Mouse (Mus musculus) limb, embryonic 14.5 days (tissue): ENCODE data around the gene Adk. TPM values are rescaled to one million over a fixed set of nuclear protein-coding genes. Genes with fewer than 3 reads are reported as not detected.

Experiments used
- ATAC-seq: fragments of 200-750 bp; cut with Nextera tagmentation; 2 replicates; pipeline ENCODE4 v1.8.0; 2017; ENCODE audit warnings: low read depth, moderate number of reproducible peaks, moderate TSS enrichment; ENCODE audit not compliant: low FRiP score
- DNase-seq: peaks from one replicate; pipeline ENCODE4 v3.0.0-alpha.2; 2015; ENCODE audit warnings: low spot score
- H3K27ac ChIP-seq: fragments of 300-500 bp; sonication (generic); replicated peaks from 2 replicates; pipeline ENCODE4 v1.5.1; 2014; ENCODE audit warnings: low read depth, mild to moderate bottlenecking, low read length, moderate library complexity, mixed read lengths
- H3K27me3 ChIP-seq: fragments of 300-500 bp; sonication (generic); 2 replicates; pipeline ENCODE4 v1.6.1; 2014; ENCODE audit warnings: low read length, mixed read lengths; ENCODE audit not compliant: control insufficient read depth, insufficient read depth
- H3K36me3 ChIP-seq: fragments of 300-500 bp; sonication (generic); 2 replicates; pipeline ENCODE4 v1.6.1; 2014; ENCODE audit warnings: mild to moderate bottlenecking, low read length, moderate library complexity, mixed read lengths; ENCODE audit not compliant: control insufficient read depth, insufficient read depth
- H3K4me1 ChIP-seq: fragments of 300-500 bp; sonication (generic); 2 replicates; pipeline ENCODE4 v1.6.1; 2014; ENCODE audit warnings: antibody characterized with exemption, low read length, mixed read lengths; ENCODE audit not compliant: control insufficient read depth, insufficient read depth
- H3K4me2 ChIP-seq: fragments of 300-500 bp; sonication (generic); replicated peaks from 2 replicates; pipeline ENCODE4 v1.6.1; 2014; ENCODE audit warnings: low read depth, mild to moderate bottlenecking, low read length, moderate library complexity; ENCODE audit not compliant: severe bottlenecking
- H3K4me3 ChIP-seq: fragments of 300-500 bp; sonication (generic); replicated peaks from 2 replicates; pipeline ENCODE4 v1.5.1; 2014; ENCODE audit warnings: low read length
- H3K9ac ChIP-seq: fragments of 300-500 bp; sonication (generic); 2 replicates; pipeline ENCODE4 v1.6.1; 2014; ENCODE audit warnings: mild to moderate bottlenecking, low read depth, low read length, moderate library complexity; ENCODE audit not compliant: severe bottlenecking
- H3K9me3 ChIP-seq: fragments of 300-500 bp; sonication (generic); 2 replicates; pipeline ENCODE4 v1.6.1; 2016; ENCODE audit warnings: low read length; ENCODE audit not compliant: control insufficient read depth
- POLR2A ChIP-seq: fragments of 200-500 bp; IDR thresholded peaks from 2 replicates; pipeline ENCODE4 v1.8.0; 2012; ENCODE audit warnings: inconsistent platforms, mild to moderate bottlenecking, moderate library complexity, borderline replicate concordance; ENCODE audit not compliant: insufficient read depth, insufficient read length; ENCODE audit errors: extremely low read depth
- WGBS: fragments of 180-500 bp; shearing (Covaris S2); extraction: QIAGEN DNeasy Blood & Tissue Kit; methylation state at CpG from one replicate; pipeline ENCODE4 v1.1.7; 2014; 5-methylcytosine and 5-hydroxymethylcytosine counted together
- polyA plus RNA-seq, 2 experiments: library from polyadenylated mRNA; depleted of rRNA in 1 of 2; stranded (reverse) in 1 of 2; unstranded in 1 of 2; fragments of >200 nt; fragmentation: Nextera tagmentation in 1 of 2; extraction: Ambion mirVana in 1 of 2; gene quantifications; 2 replicates each; pipeline versions ENCODE4 v1.2.1 to v1.2.3; 2012 to 2014

Gene Adk
- polyA plus RNA-seq, 2 experiments: 55.6 to 140 TPM

DNA sequence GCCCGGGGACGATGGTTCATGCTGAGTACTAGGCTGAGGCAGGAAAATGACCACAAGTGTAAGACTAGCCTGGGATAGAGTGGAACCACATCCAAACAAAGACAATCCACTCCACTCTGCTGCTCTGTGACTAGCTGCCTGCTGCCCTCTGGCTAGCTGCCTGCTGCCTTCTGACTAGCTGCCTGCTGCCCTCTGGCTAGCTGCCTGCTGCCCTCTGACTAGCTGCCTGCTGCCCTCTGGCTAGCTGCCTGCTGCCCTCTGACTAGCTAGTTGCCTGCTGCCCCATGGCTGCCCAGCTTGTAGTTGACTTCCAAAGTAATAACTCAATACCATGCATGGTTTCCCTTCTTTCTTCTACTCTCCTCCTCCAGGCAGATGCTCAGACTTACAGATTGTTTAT lies 424.8 kb downstream of the Adk start:
- H3K4me2 ChIP-seq: no peak overlapping the region
- DNase-seq: no peak
- H3K27me3 ChIP-seq: no peaks in the 10 kb centered on the region
- H3K4me1 ChIP-seq: no peaks in the 10 kb centered on the region
- TF ChIP-seq POLR2A: no peak
- WGBS: 91% methylated on average over 2 of the region's 2 CpGs
- no peak overlapping the region for H3K27ac ChIP-seq
- H3K36me3 ChIP-seq: no peaks in the 10 kb centered on the region
- no peak for ATAC-seq
- no peaks in the 10 kb centered on the region for H3K9me3 ChIP-seq
- H3K9ac ChIP-seq: no peak overlapping the region
- H3K4me3 ChIP-seq: no peak overlapping the region

DNA sequence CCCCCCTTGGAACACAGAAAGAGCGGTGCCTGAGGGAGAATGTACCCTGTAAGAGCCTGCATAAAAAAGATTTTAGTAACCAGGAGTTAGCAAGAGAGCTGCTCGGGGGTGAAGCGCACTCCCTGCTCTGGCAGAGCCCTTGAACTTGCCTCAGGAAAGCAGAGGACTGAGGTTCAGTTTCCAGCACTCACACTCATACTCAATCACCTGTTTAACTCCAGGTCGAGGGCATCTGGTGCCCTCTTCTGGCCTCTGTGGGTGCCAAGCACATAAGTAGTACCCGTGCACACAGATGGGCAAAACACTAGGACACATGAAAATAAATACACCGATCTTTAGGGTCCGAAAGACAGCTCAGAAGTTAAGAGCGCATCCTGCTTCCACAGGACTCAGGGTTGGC lies 427.2 kb downstream of the Adk start:
- no peaks in the 10 kb centered on the region for H3K4me1 ChIP-seq
- 93% methylated on average over 8 of the region's 8 CpGs for WGBS

GRCm38 (mm10) chr14:21480191-21480590 lies 427.8 kb downstream of the Adk start:
- no peaks in the 10 kb centered on the region for H3K4me1 ChIP-seq
- ATAC-seq: no peak

More for the DNA sequence above, 427.2 kb downstream of the Adk start:
- H3K4me3 ChIP-seq: no peak overlapping the region
- TF ChIP-seq POLR2A: no peak
- no peak for ATAC-seq
- no peak overlapping the region for H3K4me2 ChIP-seq
- H3K9me3 ChIP-seq: no peaks in the 10 kb centered on the region
- no peak overlapping the region for H3K27ac ChIP-seq
- H3K36me3 ChIP-seq: no peaks in the 10 kb centered on the region
- no peak overlapping the region for H3K9ac ChIP-seq
- no peaks in the 10 kb centered on the region for H3K27me3 ChIP-seq
- DNase-seq: no peak

GRCm38 (mm10) chr14:21481231-21481630 lies 428.9 kb downstream of the Adk start, which contains the start of gene Kat6b:
TSS of gene Kat6b (plus strand) at chr14:21481434.
- Histone ChIP-seq H3K4me3 (no peak within 1 kb of the TSS), H3K36me3 (no peaks in the 10 kb centered on the region), H3K9me3 (no peaks in the 10 kb centered on the region), H3K27me3 (no peaks in the 10 kb centered on the region), H3K4me1 (no peaks in the 10 kb centered on the region), H3K4me2 (no peak within 1 kb of the TSS), H3K9ac (no peak within 1 kb of the TSS), H3K27ac (no peak within 1 kb of the TSS)
- 88% methylated on average over 7 of the region's 7 CpGs for WGBS
- DNase-seq (no peak), ATAC-seq (no peak)
- no peak for TF ChIP-seq POLR2A

More at GRCm38 (mm10) chr14:21480191-21480590, 427.8 kb downstream of the Adk start:
- H3K4me3 ChIP-seq: no peak overlapping the region
- H3K4me2 ChIP-seq: no peak overlapping the region
- H3K27me3 ChIP-seq: no peaks in the 10 kb centered on the region
- no peaks in the 10 kb centered on the region for H3K36me3 ChIP-seq
- no peak for DNase-seq
- TF ChIP-seq POLR2A: no peak
- WGBS: 87% methylated on average over 5 of the region's 5 CpGs
- no peak overlapping the region for H3K9ac ChIP-seq
- no peak overlapping the region for H3K27ac ChIP-seq
- H3K9me3 ChIP-seq: no peaks in the 10 kb centered on the region

- no peaks in the 10 kb centered on the region for H3K36me3 ChIP-seq
- H3K4me1 ChIP-seq: no peaks in the 10 kb centered on the region
- no peak overlapping the region for H3K27ac ChIP-seq
- H3K27me3 ChIP-seq: no peaks in the 10 kb centered on the region
- H3K9ac ChIP-seq: no peak overlapping the region
- ATAC-seq: no peak
- H3K4me3 ChIP-seq: no peak overlapping the region
- H3K4me2 ChIP-seq: no peak overlapping the region
- TF ChIP-seq POLR2A: no peak
- no peak for DNase-seq
- H3K9me3 ChIP-seq: no peaks in the 10 kb centered on the region
- 70% methylated on average over 2 of the region's 2 CpGs for WGBS
These were observed 431.8 kb downstream of the Adk start for GRCm38 (mm10) chr14:21484199-21484598.

- DNase-seq (no peak), ATAC-seq (no peak)
- 95% methylated on average over 10 of the region's 10 CpGs for WGBS
- Histone ChIP-seq H3K36me3 (no peaks in the 10 kb centered on the region), H3K9me3 (no peaks in the 10 kb centered on the region), H3K9ac (no peak overlapping the region), H3K27me3 (no peaks in the 10 kb centered on the region), H3K27ac (no peak overlapping the region), H3K4me1 (no peaks in the 10 kb centered on the region), H3K4me2 (no peak overlapping the region), H3K4me3 (no peak overlapping the region)
- no peak for TF ChIP-seq POLR2A
These were observed 432.3 kb downstream of the Adk start for GRCm38 (mm10) chr14:21484693-21485092.
